Mouse (Mus musculus) midbrain, embryonic 10.5 days (tissue): ENCODE measurements around the gene Cwc22. TPM values are rescaled to one million over a fixed set of nuclear protein-coding genes. Genes with fewer than 3 reads are reported as not detected.

Experiments used
- DNase-seq: peaks from one replicate; pipeline ENCODE4 v3.0.0-alpha.2; 2017; ENCODE audit warnings: low spot score
- H3K27ac ChIP-seq: fragments of 300-500 bp; sonication (generic); replicated peaks from 2 replicates; pipeline ENCODE4 v1.5.1; 2016; ENCODE audit warnings: mild to moderate bottlenecking
- H3K27me3 ChIP-seq: fragments of 300-500 bp; sonication (generic); 2 replicates; pipeline ENCODE4 v1.6.1; 2016; ENCODE audit warnings: low read depth, mild to moderate bottlenecking; ENCODE audit not compliant: poor library complexity, severe bottlenecking
- H3K36me3 ChIP-seq: fragments of 300-500 bp; sonication (generic); 2 replicates; pipeline ENCODE4 v1.6.1; 2016; ENCODE audit warnings: mild to moderate bottlenecking, moderate library complexity
- H3K4me1 ChIP-seq: fragments of 300-500 bp; sonication (generic); 2 replicates; pipeline ENCODE4 v1.6.1; 2016
- H3K4me3 ChIP-seq: fragments of 300-500 bp; sonication (generic); 2 replicates; pipeline ENCODE4 v1.5.1; 2016; ENCODE audit warnings: mild to moderate bottlenecking, moderate library complexity
- H3K9me3 ChIP-seq: fragments of 300-500 bp; sonication (generic); replicated peaks from 2 replicates; pipeline ENCODE4 v1.6.1; 2016; ENCODE audit warnings: mild to moderate bottlenecking
- WGBS: fragments of 180-500 bp; shearing (Covaris S2); methylation state at CpG from one replicate; pipeline ENCODE4 v1.1.7; 2016; 5-methylcytosine and 5-hydroxymethylcytosine counted together
- polyA plus RNA-seq: library from polyadenylated mRNA; unstranded; fragments of >200 nt; fragmentation: Nextera tagmentation; extraction: Ambion mirVana; gene quantifications from 2 replicates; pipeline ENCODE4 v1.2.1, GENCODE M21; 2016

Gene Cwc22
- polyA plus RNA-seq, 1 experiment from 2014 or later: 38.6 TPM

- no peaks in the 10 kb centered on the region for H3K36me3 ChIP-seq
- 82% methylated on average over 3 of the region's 3 CpGs for WGBS
Measured at GRCm38 (mm10) chr2:77874678-77875077, 71.5 kb downstream of the Cwc22 start.

GRCm38 (mm10) chr2:77873806-77874205 is 72.4 kb downstream of the Cwc22 start:
- no peaks in the 10 kb centered on the region for H3K9me3 ChIP-seq
- no peaks in the 10 kb centered on the region for H3K36me3 ChIP-seq
- H3K27ac ChIP-seq: no peak overlapping the region
- H3K27me3 ChIP-seq: no peaks in the 10 kb centered on the region
- H3K4me3 ChIP-seq: no peak overlapping the region
- no peak for DNase-seq
- H3K4me1 ChIP-seq: no peaks in the 10 kb centered on the region

More at GRCm38 (mm10) chr2:77874678-77875077, 71.5 kb downstream of the Cwc22 start:
- H3K9me3 ChIP-seq: no peaks in the 10 kb centered on the region
- no peak overlapping the region for H3K4me3 ChIP-seq
- no peak overlapping the region for H3K27ac ChIP-seq
- no peaks in the 10 kb centered on the region for H3K4me1 ChIP-seq
- DNase-seq: no peak
- no peaks in the 10 kb centered on the region for H3K27me3 ChIP-seq

GRCm38 (mm10) chr2:77872676-77873075 is 73.5 kb downstream of the Cwc22 start:
- no peaks in the 10 kb centered on the region for H3K36me3 ChIP-seq
- no peak overlapping the region for H3K27ac ChIP-seq
- WGBS: 82% methylated on average over 2 of the region's 2 CpGs
- no peak overlapping the region for H3K4me3 ChIP-seq
- H3K27me3 ChIP-seq: no peaks in the 10 kb centered on the region
- H3K9me3 ChIP-seq: no peaks in the 10 kb centered on the region
- no peaks in the 10 kb centered on the region for H3K4me1 ChIP-seq
- DNase-seq: no peak

- Histone ChIP-seq H3K4me3 (no peak overlapping the region), H3K36me3 (no peaks in the 10 kb centered on the region), H3K27ac (no peak overlapping the region), H3K9me3 (no peaks in the 10 kb centered on the region), H3K4me1 (no peaks in the 10 kb centered on the region), H3K27me3 (no peaks in the 10 kb centered on the region)
- DNase-seq: no peak
Measured at GRCm38 (mm10) chr2:77871146-77871545, 75.0 kb downstream of the Cwc22 start.

- Histone ChIP-seq H3K36me3 (no peaks in the 10 kb centered on the region), H3K27ac (no peak overlapping the region), H3K4me3 (no peak overlapping the region), H3K9me3 (no peaks in the 10 kb centered on the region), H3K4me1 (no peaks in the 10 kb centered on the region), H3K27me3 (no peaks in the 10 kb centered on the region)
- no peak for DNase-seq
- WGBS: 93% methylated on average over 4 of the region's 4 CpGs
Measured at GRCm38 (mm10) chr2:77869729-77870280, 76.4 kb downstream of the Cwc22 start.

- DNase-seq: no peak
- Histone ChIP-seq H3K4me1 (no peaks in the 10 kb centered on the region; the same call in 1 of the 2 replicates), H3K27me3 (no peaks in the 10 kb centered on the region), H3K4me3 (no peak overlapping the region), H3K36me3 (no peaks in the 10 kb centered on the region), H3K9me3 (no peaks in the 10 kb centered on the region), H3K27ac (no peak overlapping the region)
- WGBS: 89% methylated on average over 6 of the region's 6 CpGs
Measured at GRCm38 (mm10) chr2:77863934-77864333, 82.2 kb downstream of the Cwc22 start.

GRCm38 (mm10) chr2:77863522-77863921 is 82.7 kb downstream of the Cwc22 start:
- no peak overlapping the region for H3K27ac ChIP-seq
- H3K27me3 ChIP-seq: no peaks in the 10 kb centered on the region
- H3K4me1 ChIP-seq: no peaks in the 10 kb centered on the region; the same call in 1 of the 2 replicates
- no peaks in the 10 kb centered on the region for H3K9me3 ChIP-seq
- DNase-seq: no peak
- H3K4me3 ChIP-seq: no peak overlapping the region
- no peaks in the 10 kb centered on the region for H3K36me3 ChIP-seq
- WGBS: 76% methylated on average over 15 of the region's 15 CpGs

GRCm38 (mm10) chr2:77841464-77841863 is 104.7 kb downstream of the Cwc22 start:
- DNase-seq: no peak
- H3K27ac ChIP-seq: no peak overlapping the region
- H3K4me3 ChIP-seq: no peak overlapping the region
- no peaks in the 10 kb centered on the region for H3K9me3 ChIP-seq
- peaks cover 3% of the 10 kb centered on the region; the same call in 1 of the 2 replicates for H3K4me1 ChIP-seq
- no peaks in the 10 kb centered on the region for H3K36me3 ChIP-seq
- H3K27me3 ChIP-seq: no peaks in the 10 kb centered on the region
- 75% methylated on average over 6 of the region's 6 CpGs for WGBS

- DNase-seq: no peak
- no peak overlapping the region for H3K27ac ChIP-seq
- no peaks in the 10 kb centered on the region for H3K9me3 ChIP-seq
- no peak overlapping the region for H3K4me3 ChIP-seq
- no peaks in the 10 kb centered on the region for H3K27me3 ChIP-seq
- 92% methylated on average over 17 of the region's 17 CpGs for whole genome bisulfite sequencing
- H3K4me1 ChIP-seq: peaks cover 3% of the 10 kb centered on the region; the same call in 1 of the 2 replicates
- H3K36me3 ChIP-seq: no peaks in the 10 kb centered on the region
Measured at GRCm38 (mm10) chr2:77839587-77839986, 106.6 kb downstream of the Cwc22 start.

GRCm38 (mm10) chr2:77838688-77839087 is 107.5 kb downstream of the Cwc22 start:
- H3K27me3 ChIP-seq: no peaks in the 10 kb centered on the region
- H3K4me1 ChIP-seq: peaks cover 3% of the 10 kb centered on the region; the same call in 1 of the 2 replicates
- 83% methylated on average over 1 of the region's 1 CpGs for WGBS
- no peak overlapping the region for H3K4me3 ChIP-seq
- no peaks in the 10 kb centered on the region for H3K9me3 ChIP-seq
- H3K36me3 ChIP-seq: no peaks in the 10 kb centered on the region
- DNase-seq: no peak
- H3K27ac ChIP-seq: no peak overlapping the region

- H3K4me1 ChIP-seq: peaks cover under 1% of the 10 kb centered on the region; the same call in 1 of the 2 replicates
- no peak overlapping the region for H3K27ac ChIP-seq
- no peak overlapping the region for H3K4me3 ChIP-seq
- no peaks in the 10 kb centered on the region for H3K36me3 ChIP-seq
- no peaks in the 10 kb centered on the region for H3K27me3 ChIP-seq
- WGBS: 58% methylated on average over 3 of the region's 3 CpGs
- H3K9me3 ChIP-seq: no peaks in the 10 kb centered on the region
- no peak for DNase-seq
Measured at GRCm38 (mm10) chr2:77835781-77836180, 110.4 kb downstream of the Cwc22 start.
